Mouse (Mus musculus) right cerebral cortex, postnatal 10 days (tissue): ENCODE measurements around the gene Washc1.
A peak's percentile ranks its signal among the peaks of the same experiment; 100 is the strongest.
"Not testable (repeated sequence)": the region's sequence is repeated elsewhere in the genome, so short reads cannot be mapped to it uniquely, and the experiment has no call there.

ENCODE experiments used
- DNase-seq, 2 experiments: peaks; one replicate each; pipeline ENCODE4 v3.0.0; 2021; ENCODE audit warnings: low spot score in 2 of 2

Gene Washc1

GRCm38 (mm10) chr17:66111402-66111959, at the start of gene Washc1:
Gene Washc1 (plus strand): TSS chr17:66111545.
- peak; percentile 94 for DNase-seq

DNA sequence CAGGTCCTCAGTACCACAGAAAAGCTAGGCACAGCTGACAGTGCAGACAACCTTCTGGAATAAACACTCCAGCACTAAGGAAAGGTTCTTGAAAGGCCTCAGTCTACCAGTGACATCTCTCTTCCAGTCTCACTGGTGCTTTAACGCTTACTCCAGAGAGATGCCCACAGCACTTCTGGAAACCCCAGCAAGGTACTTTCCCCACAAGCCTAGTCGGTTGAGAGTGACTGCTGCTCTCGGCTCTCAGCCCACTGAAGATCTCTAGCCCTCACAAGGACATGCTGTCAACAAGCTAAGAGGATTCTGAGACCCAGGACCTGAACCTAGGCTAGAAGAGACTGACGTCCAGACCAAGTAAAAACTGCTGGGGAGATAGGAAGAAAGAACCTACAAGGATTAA, 46.2 kb upstream of the Washc1 start:
- DNase-seq = no peak

DNA sequence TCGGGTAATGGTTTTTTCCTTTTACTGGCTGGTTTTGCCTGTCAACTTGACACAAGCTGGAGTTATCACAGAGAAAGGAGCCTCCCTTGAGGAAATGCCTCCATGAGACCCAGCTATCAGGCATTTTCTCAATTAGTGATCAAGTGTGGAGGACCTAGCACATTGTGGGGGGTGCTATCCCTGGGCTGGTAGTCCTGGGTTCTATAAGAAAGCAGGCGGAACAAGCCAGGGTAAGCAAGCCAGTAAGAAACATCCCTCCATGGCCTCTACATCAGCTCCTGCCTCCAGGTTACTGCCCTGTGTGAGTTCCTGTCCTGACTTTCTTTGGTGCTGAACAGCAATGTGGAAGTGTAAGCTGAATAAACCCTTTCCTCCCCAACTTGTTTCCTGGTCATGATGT, 42.3 kb upstream of the Washc1 start:
- DNase-seq = not testable (repeated sequence)

- DNase-seq = no peak
These were observed 37.4 kb upstream of the Washc1 start for GRCm38 (mm10) chr17:66073971-66074370.

DNA sequence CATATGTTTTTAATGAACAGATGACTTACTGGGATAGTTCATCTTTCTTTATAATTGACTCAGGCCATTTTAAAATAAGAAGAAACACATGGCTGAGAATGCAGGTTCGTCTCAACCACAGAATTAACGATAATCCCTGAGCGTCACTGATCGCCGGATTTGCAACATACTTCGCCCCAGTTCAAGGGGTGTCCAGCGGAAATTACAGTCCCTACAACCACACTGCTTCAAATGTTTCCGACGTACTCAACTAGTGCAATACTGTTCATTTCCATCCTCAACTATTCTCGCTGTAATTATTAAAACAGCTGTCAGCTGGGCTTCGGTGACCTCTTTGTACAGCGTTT, 35.5 kb upstream of the Washc1 start:
- no peak for DNase-seq

GRCm38 (mm10) chr17:66076174-66076927, 35.0 kb upstream of the Washc1 start:
- peak; percentile 56 to 65 for DNase-seq

DNA sequence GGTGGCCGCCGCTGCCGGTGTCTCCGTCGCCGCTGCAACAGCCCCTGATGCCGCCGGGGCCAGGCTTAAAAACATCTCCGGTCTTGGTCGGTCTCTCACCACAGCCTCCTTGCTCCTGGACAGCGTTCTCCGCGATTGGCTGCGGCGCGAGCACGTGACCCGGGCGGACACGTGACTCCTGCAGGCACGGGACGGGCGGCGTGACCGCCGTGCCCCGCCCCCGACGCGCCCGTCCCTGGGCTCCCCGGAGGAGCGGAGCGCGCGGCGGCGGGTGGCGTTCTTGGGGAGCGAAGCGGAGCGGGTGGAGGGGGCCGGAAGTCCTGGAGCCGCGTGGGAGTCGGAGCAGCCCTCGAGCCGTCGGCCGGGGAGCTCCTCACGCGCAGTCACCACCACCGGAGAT, 34.4 kb upstream of the Washc1 start, which contains the start of gene Ankrd12:
Gene Ankrd12 (minus strand): TSS at position 156 of the 400 bp plus-strand sequence.
- DNase-seq = peak; percentile 97 to 98

DNA sequence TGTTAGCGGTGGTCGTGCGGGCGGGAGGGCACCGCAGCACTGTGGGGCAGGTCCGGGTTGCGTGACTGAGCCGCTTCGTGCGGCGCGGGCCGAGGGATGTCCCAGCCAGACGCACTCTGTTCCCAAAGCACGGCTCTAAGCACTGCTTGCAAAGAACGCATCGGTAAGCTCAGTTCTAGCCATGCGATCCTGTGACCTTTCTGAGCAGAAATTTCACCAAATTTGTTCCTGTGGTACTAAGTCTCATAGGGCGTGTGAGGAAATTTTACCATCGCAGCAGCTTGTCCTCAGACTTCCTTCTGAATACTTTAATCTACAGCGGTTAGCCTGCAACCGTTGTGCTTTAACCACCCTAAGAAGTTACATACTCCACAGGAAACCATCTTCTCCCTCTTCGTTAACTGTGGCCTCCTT, 33.9 kb upstream of the Washc1 start:
- DNase-seq = peak in 1 of 2 experiments; percentile 12

- DNase-seq = no peak
These were observed 26.9 kb upstream of the Washc1 start for GRCm38 (mm10) chr17:66084486-66084885.

GRCm38 (mm10) chr17:66085038-66085437, 26.3 kb upstream of the Washc1 start:
- no peak for DNase-seq

GRCm38 (mm10) chr17:66090251-66090650, 21.1 kb upstream of the Washc1 start:
- no peak for DNase-seq

DNA sequence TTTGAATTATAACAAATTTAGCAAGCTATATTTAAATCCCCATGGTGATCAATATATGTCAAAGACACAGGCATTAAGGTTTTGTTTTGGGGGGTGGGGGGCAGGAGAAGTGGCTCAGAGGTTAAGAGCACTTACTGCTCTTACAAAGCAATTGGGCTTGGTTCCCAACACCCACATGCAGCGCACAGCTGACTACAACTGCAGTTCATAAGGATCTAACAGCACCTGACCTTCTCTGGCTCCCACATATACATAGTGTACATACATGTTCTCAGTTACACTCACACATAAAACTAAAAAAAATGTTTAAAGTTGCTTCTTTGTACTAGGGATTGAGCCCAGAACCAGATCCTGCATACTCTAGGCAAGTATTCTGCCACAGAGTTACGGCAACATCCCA, 20.0 kb upstream of the Washc1 start:
- DNase-seq = no peak

GRCm38 (mm10) chr17:66092065-66092464, 19.3 kb upstream of the Washc1 start:
- DNase-seq = no peak

- DNase-seq = no peak
These were observed 18.7 kb upstream of the Washc1 start for GRCm38 (mm10) chr17:66092664-66093063.

GRCm38 (mm10) chr17:66100566-66101379, 10.6 kb upstream of the Washc1 start:
- DNase-seq = peak in 1 of 2 experiments; percentile 53

DNA sequence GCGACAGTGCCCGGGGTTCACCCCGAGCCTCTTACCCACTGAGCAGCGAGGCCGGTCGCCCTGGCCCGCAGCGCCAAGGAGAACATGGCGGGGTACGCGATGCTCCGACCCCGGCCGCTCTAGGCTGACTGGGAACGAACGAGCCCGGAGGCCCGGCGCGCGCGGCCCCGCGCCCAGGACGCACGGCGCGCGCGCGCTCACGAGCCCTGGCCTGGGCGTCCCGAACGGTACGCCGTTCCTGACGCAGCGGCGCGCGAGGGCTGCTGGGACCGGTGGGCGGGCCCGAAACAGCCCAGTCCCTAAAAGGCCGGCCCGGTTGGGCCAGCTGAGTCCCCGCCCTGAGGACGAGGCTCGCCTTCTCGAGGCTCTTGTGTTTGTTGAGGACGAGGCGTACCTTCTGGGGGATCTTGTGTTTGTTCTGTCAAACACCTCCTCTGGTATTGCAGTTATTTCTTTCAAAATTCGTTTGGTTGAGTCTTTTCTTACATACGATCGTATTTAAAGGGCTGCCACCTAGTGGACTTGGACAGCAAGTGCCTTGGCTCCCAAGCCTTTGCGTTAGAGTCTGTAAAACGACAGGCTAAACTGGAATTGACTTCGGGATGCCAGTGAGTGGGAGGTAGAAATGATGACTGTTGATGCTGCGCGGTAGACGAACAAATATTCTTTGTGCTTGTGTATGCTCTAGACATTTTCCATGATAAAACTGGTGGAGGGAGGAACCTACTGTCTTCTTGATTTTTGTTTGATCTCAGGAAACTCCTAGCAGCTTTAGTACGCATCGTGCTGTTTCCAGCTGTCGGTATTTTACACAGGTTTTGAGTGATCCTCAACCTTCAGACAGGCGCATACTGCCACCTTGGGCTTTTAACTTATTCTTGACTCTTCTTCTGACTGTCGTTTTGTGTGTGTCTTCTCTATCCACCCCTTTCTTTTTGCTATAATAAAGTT, 9.7 kb upstream of the Washc1 start, which contains the start of gene Ndufv2:
Gene Ndufv2 (minus strand): TSS at position 180 of the 951 bp plus-strand sequence.
- peak; percentile 94 to 95 for DNase-seq

DNA sequence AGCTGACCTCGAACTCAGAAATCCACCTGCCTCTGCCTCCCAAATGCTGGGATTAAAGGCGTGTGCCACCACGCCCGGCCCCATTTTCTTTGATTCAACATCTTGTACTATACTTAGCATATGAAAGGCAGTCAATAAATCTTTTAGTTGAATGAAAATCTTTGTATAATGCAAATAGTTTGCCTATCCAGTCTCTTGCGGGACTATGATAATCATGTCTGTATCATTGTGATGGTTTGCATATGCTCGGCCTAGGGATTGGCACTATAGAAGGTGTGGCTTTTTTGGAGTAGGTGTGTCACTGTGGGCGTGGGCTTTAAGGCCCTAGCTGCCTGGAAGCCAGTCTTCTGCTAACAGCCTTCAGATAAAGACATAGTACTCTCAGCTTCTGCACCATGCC, 7.3 kb upstream of the Washc1 start:
- DNase-seq = no peak

GRCm38 (mm10) chr17:66106601-66107267, 4.6 kb upstream of the Washc1 start:
- DNase-seq = peak in 1 of 2 experiments; percentile 70

DNA sequence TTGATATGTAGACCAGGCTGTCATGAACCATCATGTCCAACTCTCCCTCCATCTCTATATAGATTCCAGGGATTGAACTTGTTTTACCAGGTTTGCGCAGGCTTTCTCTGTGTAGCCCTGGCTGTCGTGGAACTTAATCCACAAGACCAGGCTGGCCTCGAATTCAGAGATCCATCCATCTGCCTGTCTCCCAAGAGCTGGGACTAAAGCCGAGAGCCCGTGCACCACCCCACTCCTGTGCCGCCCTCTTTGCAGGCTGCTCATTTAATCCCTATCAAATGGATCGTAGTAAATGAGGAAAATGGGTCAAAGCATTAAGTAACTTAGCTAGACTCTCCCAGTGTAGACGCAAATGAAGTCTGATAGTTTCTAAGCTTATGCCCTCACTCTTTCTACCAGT, 3.9 kb upstream of the Washc1 start:
- DNase-seq = no peak

GRCm38 (mm10) chr17:66108198-66108597, 3.1 kb upstream of the Washc1 start:
- no peak for DNase-seq

- DNase-seq = no peak
These were observed 599 bp upstream of the Washc1 start for GRCm38 (mm10) chr17:66110746-66111145.
